Mouse (Mus musculus) intestine, embryonic 16.5 days (tissue): Measurements from ENCODE around the gene Chdh. TPM values are rescaled to one million over a fixed set of nuclear protein-coding genes. Genes with fewer than 3 reads are reported as not detected.

Source experiments
- ATAC-seq: fragments of 200-750 bp; cut with Nextera tagmentation; 2 replicates; pipeline ENCODE4 v1.8.0; 2017; ENCODE audit warnings: moderate TSS enrichment, moderate library complexity
- H3K27ac ChIP-seq: fragments of 300-500 bp; sonication (generic); 2 replicates; pipeline ENCODE4 v1.5.1; 2014; ENCODE audit warnings: mild to moderate bottlenecking, low read length
- H3K27me3 ChIP-seq: fragments of 300-500 bp; sonication (generic); replicated peaks from 2 replicates; pipeline ENCODE4 v1.6.1; 2014; ENCODE audit warnings: low read length, control low read depth, mixed read lengths; ENCODE audit not compliant: control insufficient read depth, insufficient read depth
- H3K36me3 ChIP-seq: fragments of 300-500 bp; sonication (generic); 2 replicates; pipeline ENCODE4 v1.6.1; 2014; ENCODE audit warnings: low read length, control low read depth; ENCODE audit not compliant: control insufficient read depth, insufficient read depth
- H3K4me1 ChIP-seq: fragments of 300-500 bp; sonication (generic); 2 replicates; pipeline ENCODE4 v1.6.1; 2014; ENCODE audit warnings: low read length, control low read depth, mixed read lengths; ENCODE audit not compliant: control insufficient read depth, insufficient read depth
- H3K4me2 ChIP-seq: fragments of 300-500 bp; sonication (generic); 2 replicates; pipeline ENCODE4 v1.6.1; 2014; ENCODE audit warnings: low read depth, low read length, control low read depth
- H3K4me3 ChIP-seq: fragments of 300-500 bp; sonication (generic); 2 replicates; pipeline ENCODE4 v1.5.1; 2014; ENCODE audit warnings: mild to moderate bottlenecking, low read length
- H3K9ac ChIP-seq: fragments of 300-500 bp; sonication (generic); 2 replicates; pipeline ENCODE4 v1.6.1; 2014; ENCODE audit warnings: low read depth, low read length
- H3K9me3 ChIP-seq: fragments of 300-500 bp; sonication (generic); 2 replicates; pipeline ENCODE4 v1.6.1; 2016; ENCODE audit warnings: low read length, control low read depth; ENCODE audit not compliant: control insufficient read depth
- WGBS: fragments of 180-500 bp; shearing (Covaris S2); extraction: QIAGEN DNeasy Blood & Tissue Kit; methylation state at CpG from one replicate; pipeline ENCODE4 v1.1.7; 2014; 5-methylcytosine and 5-hydroxymethylcytosine counted together
- polyA plus RNA-seq: library from polyadenylated mRNA; unstranded; fragments of >200 nt; fragmentation: Nextera tagmentation; extraction: Ambion mirVana; gene quantifications from 2 replicates; pipeline ENCODE4 v1.2.1, GENCODE M21; 2015

The Chdh gene
- polyA plus RNA-seq, 1 experiment from 2014 or later = 2.1 TPM

- WGBS = 61% methylated on average over 10 of the region's 10 CpGs
- Histone ChIP-seq H3K27ac (0 out of 2 replicates have a peak overlapping the region, but pooled peaks have one; percentile 13), H3K9ac (peak overlapping the region; percentile 42; the same call in 1 of the 2 replicates), H3K9me3 (no peaks in the 10 kb centered on the region), H3K4me1 (peaks cover 17% of the 10 kb centered on the region), H3K27me3 (peaks cover 5% of the 10 kb centered on the region; the same call in 1 of the 2 replicates), H3K36me3 (no peaks in the 10 kb centered on the region), H3K4me3 (no peak overlapping the region), H3K4me2 (peak overlapping the region; percentile 68)
- ATAC-seq = peak; percentile 56
Observed at GRCm38 (mm10) chr14:30009864-30010560, 1.2 kb downstream of the Chdh start.

DNA sequence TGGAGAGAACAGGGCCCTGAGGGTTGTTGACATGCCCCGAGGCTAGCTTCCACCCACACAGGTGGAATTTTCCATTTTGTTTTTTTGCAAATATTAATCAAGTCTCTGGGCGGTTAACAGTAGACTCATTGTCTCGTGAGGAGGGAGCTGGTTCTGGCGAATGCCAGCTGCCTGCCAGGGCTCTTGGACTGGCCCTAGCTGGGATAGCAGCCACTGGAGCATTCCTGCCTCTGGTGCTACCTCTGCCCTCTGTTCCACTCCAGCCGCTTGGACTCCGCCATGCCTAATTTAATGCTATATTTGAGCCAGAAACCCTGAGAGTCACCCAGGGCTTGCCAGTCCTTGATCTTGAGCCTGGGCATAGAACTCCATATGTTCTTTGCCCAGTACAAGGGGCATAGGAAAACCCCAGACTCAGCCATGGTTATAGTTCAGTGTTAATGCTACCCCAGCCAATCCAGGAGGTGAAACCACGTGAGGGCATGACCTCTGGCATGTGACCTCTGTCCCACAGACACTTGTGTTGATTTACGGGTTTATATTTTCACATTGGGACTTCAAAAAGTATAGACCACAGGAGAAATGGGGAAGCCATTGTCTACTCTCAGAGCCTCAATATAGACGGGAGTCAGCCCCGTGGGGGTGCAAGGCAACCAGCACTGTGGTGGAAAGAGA, 3.2 kb downstream of the Chdh start:
- Histone ChIP-seq H3K9me3 (no peaks in the 10 kb centered on the region), H3K4me1 (peaks cover 17% of the 10 kb centered on the region), H3K36me3 (no peaks in the 10 kb centered on the region), H3K27ac (no peak overlapping the region), H3K4me3 (no peak overlapping the region), H3K9ac (no peak overlapping the region), H3K4me2 (no peak overlapping the region), H3K27me3 (peaks cover 5% of the 10 kb centered on the region; the same call in 1 of the 2 replicates)
- ATAC-seq = no peak
- 78% methylated on average over 10 of the region's 10 CpGs for WGBS

DNA sequence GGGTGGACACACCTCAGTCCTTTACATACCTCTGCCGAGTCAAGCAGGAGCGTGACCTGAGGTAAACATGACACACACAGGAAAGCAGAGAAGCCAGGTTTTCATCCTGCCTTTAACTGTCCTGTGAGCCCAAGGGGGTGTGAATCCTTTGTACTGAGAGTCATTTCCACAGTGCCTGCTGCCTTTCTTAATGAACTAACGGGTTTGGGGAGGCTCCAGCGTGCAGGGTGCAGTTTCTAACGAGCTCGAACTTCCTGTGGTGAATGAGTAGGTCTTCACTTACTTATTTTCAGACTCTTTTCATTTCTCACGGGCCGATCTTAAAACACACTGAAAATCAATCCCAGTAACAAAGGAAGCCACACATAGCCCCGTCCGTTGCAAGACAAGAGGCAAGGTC, 5.7 kb downstream of the Chdh start:
- no peaks in the 10 kb centered on the region for H3K9me3 ChIP-seq
- 66% methylated on average over 10 of the region's 10 CpGs for WGBS
- H3K9ac ChIP-seq = no peak overlapping the region
- no peaks in the 10 kb centered on the region for H3K27me3 ChIP-seq
- H3K36me3 ChIP-seq = no peaks in the 10 kb centered on the region
- H3K4me2 ChIP-seq = no peak overlapping the region
- no peak overlapping the region for H3K4me3 ChIP-seq
- ATAC-seq = no peak
- H3K4me1 ChIP-seq = peaks cover 7% of the 10 kb centered on the region; the same call in 1 of the 2 replicates
- no peak overlapping the region for H3K27ac ChIP-seq

GRCm38 (mm10) chr14:30015008-30015407, 6.2 kb downstream of the Chdh start:
- H3K9ac ChIP-seq = no peak overlapping the region
- WGBS = 68% methylated on average over 1 of the region's 1 CpGs
- no peak for ATAC-seq
- H3K4me3 ChIP-seq = no peak overlapping the region
- no peak overlapping the region for H3K27ac ChIP-seq
- no peaks in the 10 kb centered on the region for H3K27me3 ChIP-seq
- no peaks in the 10 kb centered on the region for H3K36me3 ChIP-seq
- peaks cover 4% of the 10 kb centered on the region; the same call in 1 of the 2 replicates for H3K4me1 ChIP-seq
- H3K4me2 ChIP-seq = no peak overlapping the region
- no peaks in the 10 kb centered on the region for H3K9me3 ChIP-seq

DNA sequence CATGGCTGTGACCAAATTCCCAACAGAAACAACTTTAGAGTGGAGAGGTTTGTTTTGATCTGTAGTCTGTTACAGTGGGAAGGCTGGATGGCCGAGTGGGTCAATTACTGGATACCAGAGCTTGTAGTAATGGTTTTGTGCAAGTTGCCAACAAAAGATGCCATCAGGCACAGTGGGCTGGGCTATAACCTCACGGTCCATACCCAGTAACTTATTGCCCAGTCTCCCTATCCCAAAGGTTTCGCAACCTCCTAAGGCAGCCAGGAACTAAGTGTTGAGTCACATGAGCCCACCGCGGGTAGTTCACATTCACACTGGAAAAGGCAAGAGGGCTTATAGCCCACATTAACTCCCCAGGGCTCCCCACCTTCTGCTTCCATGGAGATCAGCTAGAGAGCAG, 7.8 kb downstream of the Chdh start:
- Histone ChIP-seq H3K4me2 (no peak overlapping the region), H3K9me3 (no peaks in the 10 kb centered on the region), H3K9ac (no peak overlapping the region), H3K4me1 (no peaks in the 10 kb centered on the region), H3K27me3 (no peaks in the 10 kb centered on the region), H3K36me3 (no peaks in the 10 kb centered on the region), H3K27ac (no peak overlapping the region), H3K4me3 (no peak overlapping the region)
- ATAC-seq = no peak
- WGBS = 84% methylated on average over 5 of the region's 5 CpGs

DNA sequence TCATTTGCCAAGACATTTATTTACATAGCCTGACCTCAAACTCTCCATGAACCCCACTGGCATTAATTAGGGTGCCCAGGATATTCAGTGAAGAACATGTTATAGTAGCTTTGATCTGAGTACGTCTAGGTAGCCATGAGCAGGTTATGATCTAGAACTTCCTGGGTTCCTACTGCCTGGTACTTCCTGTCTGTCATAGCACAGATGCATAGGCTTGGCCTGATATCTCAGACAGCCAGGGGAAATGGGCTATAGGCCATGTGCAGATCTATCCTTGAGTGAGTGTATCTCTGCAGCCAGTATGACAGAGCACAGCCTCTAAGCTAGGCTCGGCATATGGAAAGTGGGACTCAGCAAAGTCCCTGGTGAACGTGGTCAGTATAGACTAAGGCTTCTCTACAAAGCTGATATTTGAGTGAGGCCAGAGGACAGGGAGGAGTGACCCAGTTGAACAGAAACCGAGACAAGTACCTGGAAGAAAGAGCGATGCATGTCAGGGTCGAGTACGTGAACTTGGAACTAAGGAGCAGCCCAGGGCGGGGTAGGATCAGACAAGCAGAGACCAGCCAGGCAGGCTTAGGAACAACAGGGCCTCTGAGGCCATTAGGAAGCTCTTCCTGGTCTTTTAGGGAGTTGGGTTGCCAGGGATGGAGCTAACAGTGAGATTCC, 9.1 kb downstream of the Chdh start:
- no peak overlapping the region for H3K4me2 ChIP-seq
- no peak overlapping the region for H3K9ac ChIP-seq
- WGBS = 77% methylated on average over 8 of the region's 8 CpGs
- peak; percentile 80 for ATAC-seq
- H3K27me3 ChIP-seq = no peaks in the 10 kb centered on the region
- H3K4me1 ChIP-seq = no peaks in the 10 kb centered on the region
- no peak overlapping the region for H3K4me3 ChIP-seq
- no peaks in the 10 kb centered on the region for H3K36me3 ChIP-seq
- H3K9me3 ChIP-seq = no peaks in the 10 kb centered on the region
- H3K27ac ChIP-seq = 0 out of 2 replicates have a peak overlapping the region, but pooled peaks have one; percentile 26

DNA sequence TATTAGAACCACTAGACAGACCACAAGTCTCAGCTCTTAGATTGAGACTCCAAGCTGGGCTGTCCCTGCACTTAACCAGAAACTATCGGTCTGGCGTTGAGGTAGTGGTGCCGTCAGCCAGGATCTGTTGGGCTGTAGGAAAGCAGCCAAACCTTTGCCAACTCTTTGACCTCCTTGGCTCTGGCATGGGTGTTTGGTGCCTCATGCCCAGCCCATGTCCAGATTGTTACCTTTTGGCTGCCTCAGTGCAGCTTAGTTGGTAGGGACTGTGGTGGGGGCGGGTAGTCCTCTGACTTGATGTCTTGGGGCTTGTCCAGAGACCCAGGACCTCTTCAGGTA, 9.6 kb downstream of the Chdh start:
- Histone ChIP-seq H3K4me2 (no peak overlapping the region), H3K4me1 (no peaks in the 10 kb centered on the region), H3K27ac (no peak overlapping the region), H3K9ac (no peak overlapping the region), H3K27me3 (no peaks in the 10 kb centered on the region), H3K4me3 (no peak overlapping the region), H3K36me3 (no peaks in the 10 kb centered on the region), H3K9me3 (no peaks in the 10 kb centered on the region)
- ATAC-seq = no peak
- 91% methylated on average over 4 of the region's 4 CpGs for WGBS

DNA sequence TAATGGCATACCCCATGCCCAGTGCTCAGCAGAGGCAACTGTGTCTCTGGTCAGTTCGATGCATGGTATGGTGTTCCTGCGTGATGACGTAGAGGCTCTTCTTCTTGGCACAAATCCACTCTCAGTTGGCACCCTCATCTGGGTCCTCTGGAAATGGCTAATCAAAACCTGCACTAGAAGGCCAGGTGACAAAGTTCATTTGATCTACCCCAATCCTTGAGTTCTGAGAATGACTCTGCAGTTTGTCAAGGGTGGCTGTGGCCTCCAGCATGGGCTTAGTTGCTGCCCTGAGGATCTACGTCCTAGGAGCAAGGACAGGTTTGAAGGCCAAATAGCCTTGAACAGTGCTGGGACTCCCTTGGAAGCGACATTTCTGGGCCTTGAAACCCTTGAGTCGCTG, 10.0 kb downstream of the Chdh start:
- H3K9ac ChIP-seq = no peak overlapping the region
- no peak for ATAC-seq
- H3K4me2 ChIP-seq = no peak overlapping the region
- H3K4me3 ChIP-seq = no peak overlapping the region
- H3K36me3 ChIP-seq = no peaks in the 10 kb centered on the region
- H3K27me3 ChIP-seq = no peaks in the 10 kb centered on the region
- 89% methylated on average over 6 of the region's 6 CpGs for WGBS
- no peaks in the 10 kb centered on the region for H3K4me1 ChIP-seq
- H3K9me3 ChIP-seq = no peaks in the 10 kb centered on the region
- no peak overlapping the region for H3K27ac ChIP-seq

DNA sequence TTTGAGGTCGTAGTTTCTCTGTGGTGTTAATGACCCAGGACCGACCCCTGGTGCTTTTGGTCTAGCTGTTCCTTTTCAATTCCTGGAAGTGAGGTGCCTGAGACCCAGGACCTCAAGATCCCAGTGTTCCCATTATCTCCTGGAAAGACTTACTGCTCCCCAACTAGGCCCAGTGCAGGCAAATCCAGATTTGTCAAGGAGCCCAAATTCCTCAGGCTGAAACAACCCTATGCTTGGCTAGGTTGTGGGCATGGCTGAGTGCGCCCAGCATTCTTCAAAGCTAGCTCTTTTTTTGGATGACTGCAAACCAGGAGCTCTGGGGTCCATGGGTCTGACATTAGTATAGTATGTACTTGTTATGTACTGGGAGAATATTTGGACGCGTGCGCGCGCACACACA, 10.6 kb downstream of the Chdh start:
- Histone ChIP-seq H3K4me1 (no peaks in the 10 kb centered on the region), H3K9ac (no peak overlapping the region), H3K27ac (no peak overlapping the region), H3K36me3 (no peaks in the 10 kb centered on the region), H3K9me3 (no peaks in the 10 kb centered on the region), H3K4me2 (no peak overlapping the region), H3K27me3 (no peaks in the 10 kb centered on the region), H3K4me3 (no peak overlapping the region)
- ATAC-seq = no peak
- WGBS = 92% methylated on average over 8 of the region's 8 CpGs
